Mouse (Mus musculus) monocyte, adult 5-6 weeks (primary cell): ENCODE results near the gene Uqcc2. TPM values are rescaled to one million over a fixed set of nuclear protein-coding genes. Genes with fewer than 3 reads are reported as not detected.
A peak's percentile ranks its signal among the peaks of the same experiment; 100 is the strongest.

Experiments used
- ATAC-seq: fragments of 153-309, 156-312 bp; replicated peaks from 2 replicates; pipeline ENCODE4 v1.8.0; 2017; ENCODE audit warnings: mild to moderate bottlenecking; ENCODE audit not compliant: low TSS enrichment, insufficient number of reproducible peaks, severe bottlenecking, poor library complexity, low FRiP score
- total RNA-seq: library from RNA; stranded (forward); fragments of 200-1000, 200-491, 200-594 nt; gene quantifications from 3 replicates; pipeline ENCODE4 v1.2.3, GENCODE M21; 2017

Uqcc2 gene
- total RNA-seq, 1 experiment from 2014 or later, result 105 TPM

GRCm38 (mm10) chr17:27090068-27090467 lies 43.6 kb downstream of the Uqcc2 start:
- no peak for ATAC-seq

- ATAC-seq, result no peak
These were observed 46.3 kb downstream of the Uqcc2 start for GRCm38 (mm10) chr17:27087426-27087825.

- ATAC-seq, result peak; percentile 55
These were observed 48.0 kb downstream of the Uqcc2 start for GRCm38 (mm10) chr17:27085676-27086075.

GRCm38 (mm10) chr17:27083601-27084000 lies 50.1 kb downstream of the Uqcc2 start:
- ATAC-seq, result no peak; the same call in 1 of the 2 replicates

- no peak for ATAC-seq
These were observed 50.9 kb downstream of the Uqcc2 start for GRCm38 (mm10) chr17:27082796-27083195.

- ATAC-seq, result no peak
These were observed 51.8 kb downstream of the Uqcc2 start for GRCm38 (mm10) chr17:27081868-27082267.

- no peak for ATAC-seq
These were observed 55.2 kb downstream of the Uqcc2 start for GRCm38 (mm10) chr17:27078499-27078898.

- no peak for ATAC-seq
These were observed 55.8 kb downstream of the Uqcc2 start for GRCm38 (mm10) chr17:27077920-27078319.

- ATAC-seq, result no peak
These were observed 56.6 kb downstream of the Uqcc2 start for GRCm38 (mm10) chr17:27077133-27077532.

GRCm38 (mm10) chr17:27074849-27075745 lies 58.6 kb downstream of the Uqcc2 start:
- no peak for ATAC-seq

GRCm38 (mm10) chr17:27074236-27074635 lies 59.5 kb downstream of the Uqcc2 start:
- peak; percentile 76 for ATAC-seq

GRCm38 (mm10) chr17:27073778-27074177 lies 59.9 kb downstream of the Uqcc2 start:
- ATAC-seq, result no peak

GRCm38 (mm10) chr17:27073126-27073525 lies 60.6 kb downstream of the Uqcc2 start:
- ATAC-seq, result no peak

Other genes starting within 250 kb of the Uqcc2 start
- 1.5 to 3.2 TPM (median 2.3 TPM) in 3 replicates for gene Kifc5b, start 216.8 kb downstream of the Uqcc2 start, total RNA-seq
- 26.2 to 57.6 TPM (median 30.0 TPM) in 3 replicates for gene Phf1, start 200.9 kb downstream of the Uqcc2 start, total RNA-seq
- 22.8 to 35.9 TPM (median 25.9 TPM) in 3 replicates for gene Cuta, start 194.3 kb downstream of the Uqcc2 start, total RNA-seq
- 0.76 to 3.9 TPM (median 0.96 TPM) in 3 replicates for gene Syngap1, start 192.7 kb downstream of the Uqcc2 start, total RNA-seq
- gene Zbtb9, start 160.7 kb downstream of the Uqcc2 start, total RNA-seq, result 23.5 to 34.2 TPM (median 32.3 TPM) in 3 replicates
- 39.5 to 56.8 TPM (median 45.8 TPM) in 3 replicates for gene Bak1, start 104.9 kb downstream of the Uqcc2 start, total RNA-seq
- 25.3 to 46.9 TPM (median 28.9 TPM) in 3 replicates for gene Itpr3, start 76.6 kb downstream of the Uqcc2 start, total RNA-seq
- 5.4 to 8.6 TPM (median 7.0 TPM) in 3 replicates for gene Ip6k3, start 33.9 kb upstream of the Uqcc2 start, total RNA-seq
- gene Lemd2, start 70.6 kb upstream of the Uqcc2 start, total RNA-seq, result 54.3 to 81.1 TPM (median 78.5 TPM) in 3 replicates